Mouse (Mus musculus): ENCODE measurements around the gene Arhgap35. TPM values are rescaled to one million over a fixed set of nuclear protein-coding genes. Genes with fewer than 3 reads are reported as not detected.

Arhgap35 gene
- total RNA-seq, 2 experiments from 2014 or later = 30.5 to 36.6 TPM

DNA sequence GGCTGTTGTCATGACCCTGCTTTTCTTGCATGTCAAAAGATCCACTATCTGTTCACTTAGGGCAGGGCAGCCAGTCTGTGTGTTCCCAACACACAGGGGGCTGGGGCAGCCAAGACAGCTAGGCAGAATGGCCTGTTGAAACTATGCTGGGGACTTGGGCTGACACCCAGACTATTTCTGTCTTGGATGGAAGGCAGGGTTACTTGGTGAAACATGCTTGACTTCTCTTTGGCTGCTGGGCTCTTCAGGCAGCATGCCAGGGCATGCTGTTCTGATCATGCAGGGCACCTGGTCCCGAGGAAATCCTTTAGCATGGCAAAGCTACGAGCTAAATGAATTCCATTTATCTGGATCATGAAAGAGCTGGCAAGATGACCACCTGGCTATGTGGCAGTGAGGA lies 90.5 kb downstream of the Arhgap35 start:
- DNase-seq = peak; percentile 56

DNA sequence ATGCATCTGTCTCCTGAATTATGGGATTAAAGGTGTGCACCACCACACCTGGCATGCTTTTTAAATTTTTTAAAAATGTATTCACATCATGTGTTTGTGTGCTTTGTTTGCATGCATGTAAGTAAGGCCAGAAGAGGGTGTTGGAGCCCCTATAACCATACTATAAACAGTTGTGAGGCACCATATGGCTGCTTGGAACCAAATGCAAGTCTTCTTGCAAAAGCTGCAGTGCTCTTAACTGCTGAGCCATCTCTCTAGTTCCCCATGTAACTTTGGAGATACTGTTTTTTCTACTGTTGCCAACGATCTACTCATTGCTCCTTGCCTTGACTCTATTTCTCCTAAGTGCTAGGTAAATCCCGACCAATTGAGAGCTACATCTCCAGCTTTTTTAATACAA lies 95.5 kb downstream of the Arhgap35 start:
- no peak for DNase-seq

DNA sequence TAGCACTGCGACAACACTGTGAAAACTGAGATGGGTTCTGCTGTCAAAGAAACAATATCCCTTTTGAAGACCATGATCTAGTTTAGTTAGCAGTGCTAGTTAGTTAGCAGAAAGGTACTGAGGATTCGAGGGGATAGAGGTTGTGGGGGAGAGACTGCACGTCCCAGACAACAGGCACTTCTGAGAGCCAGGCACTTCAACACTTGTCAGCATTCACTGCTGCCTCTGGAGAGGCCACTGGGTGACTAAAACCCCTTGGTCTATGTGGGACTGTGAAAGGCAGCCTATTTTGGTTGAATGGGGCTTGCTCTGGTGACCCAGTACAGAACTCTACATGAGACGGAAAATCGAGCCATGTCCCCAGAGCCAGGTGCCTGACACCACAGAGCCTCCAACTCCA lies 97.6 kb downstream of the Arhgap35 start:
- no peak for DNase-seq

DNA sequence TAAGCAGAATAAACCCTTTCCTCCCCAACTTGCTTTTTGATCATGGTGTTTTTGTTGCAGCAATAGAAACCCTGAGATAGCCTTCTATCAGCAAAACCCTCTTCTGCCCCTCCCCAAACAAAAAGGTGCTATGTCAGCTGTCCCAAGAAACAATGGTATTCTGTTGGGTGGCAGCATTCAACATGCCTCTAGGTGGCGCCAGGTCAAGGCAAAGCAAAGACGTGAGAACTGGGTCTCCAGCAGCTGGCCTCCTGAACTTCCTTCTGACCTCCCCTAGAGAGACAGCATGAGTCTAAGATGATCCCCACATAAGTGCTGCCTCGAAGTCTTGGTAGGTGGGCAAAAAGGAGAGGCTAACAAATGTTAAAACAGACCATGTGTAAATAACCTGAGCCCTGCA lies 107.5 kb downstream of the Arhgap35 start:
- peak; percentile 62 for DNase-seq

DNA sequence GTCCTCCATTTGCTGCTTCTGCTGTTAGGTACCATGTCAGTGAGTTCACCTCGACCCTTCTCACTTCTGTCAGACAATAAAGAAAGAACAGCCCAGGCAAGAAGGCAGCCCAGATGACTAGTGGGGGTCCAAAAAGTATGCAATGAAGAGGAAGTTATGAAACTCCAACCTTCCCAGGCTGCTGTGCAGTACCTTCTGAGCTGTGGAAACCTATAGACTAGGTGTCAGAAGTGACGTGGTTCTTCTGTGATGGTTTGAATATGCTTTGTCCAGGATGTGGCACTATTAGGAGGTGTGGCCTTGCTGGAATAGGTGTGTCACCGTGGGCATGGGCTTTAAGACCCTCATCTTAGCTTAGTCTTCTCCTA lies 109.6 kb downstream of the Arhgap35 start:
- no peak for DNase-seq

DNA sequence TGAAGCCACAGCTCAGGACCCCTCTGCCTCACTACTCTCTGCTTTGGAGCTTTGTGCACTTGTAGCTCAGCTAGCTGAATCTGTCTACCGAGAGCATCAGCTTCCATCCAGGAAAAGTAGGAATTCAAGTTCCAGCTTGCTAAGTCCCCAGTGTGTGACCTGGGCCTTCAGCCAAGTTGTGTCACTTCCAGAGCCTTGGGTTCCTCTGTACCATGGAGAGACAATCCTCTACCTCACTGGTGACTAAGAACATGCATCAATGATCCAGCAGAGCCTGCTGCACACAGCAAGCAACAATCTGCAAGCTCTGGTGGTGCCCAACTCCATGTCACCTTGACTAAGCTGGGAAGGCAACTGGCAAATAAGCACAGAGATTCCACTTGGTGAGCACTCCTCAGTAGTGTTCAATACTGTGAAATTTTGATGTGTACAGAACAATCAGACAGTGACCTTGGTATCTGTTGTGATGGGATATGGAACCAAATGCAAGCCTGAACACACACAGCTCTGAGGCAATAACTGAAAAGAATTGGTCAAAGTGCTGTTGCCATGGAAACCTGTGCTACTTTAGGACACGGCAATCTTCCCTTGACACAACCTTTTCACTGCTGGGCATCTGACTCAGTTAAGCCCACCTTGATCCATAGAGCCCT lies 110.1 kb downstream of the Arhgap35 start:
- peak; percentile 32 for DNase-seq

DNA sequence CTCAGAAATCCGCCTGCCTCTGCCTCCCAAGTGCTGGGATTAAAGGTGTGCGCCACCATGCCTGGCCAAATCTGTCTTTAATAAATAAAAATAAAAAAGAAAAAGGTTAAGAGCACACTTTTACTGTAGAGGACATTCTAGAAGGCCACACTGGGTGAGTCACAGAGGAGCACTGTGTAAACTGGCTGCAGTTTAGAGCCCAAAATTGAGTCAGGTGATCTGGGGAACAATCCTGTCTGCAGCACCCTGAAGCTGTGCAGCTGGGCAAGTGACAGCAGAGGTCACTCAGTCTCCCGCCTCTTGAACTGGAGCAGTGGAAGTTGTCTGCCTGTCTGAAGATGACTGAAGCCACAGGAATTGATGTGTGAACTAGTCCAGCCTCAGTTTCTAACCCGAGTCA lies 113.2 kb downstream of the Arhgap35 start:
- DNase-seq = no peak

DNA sequence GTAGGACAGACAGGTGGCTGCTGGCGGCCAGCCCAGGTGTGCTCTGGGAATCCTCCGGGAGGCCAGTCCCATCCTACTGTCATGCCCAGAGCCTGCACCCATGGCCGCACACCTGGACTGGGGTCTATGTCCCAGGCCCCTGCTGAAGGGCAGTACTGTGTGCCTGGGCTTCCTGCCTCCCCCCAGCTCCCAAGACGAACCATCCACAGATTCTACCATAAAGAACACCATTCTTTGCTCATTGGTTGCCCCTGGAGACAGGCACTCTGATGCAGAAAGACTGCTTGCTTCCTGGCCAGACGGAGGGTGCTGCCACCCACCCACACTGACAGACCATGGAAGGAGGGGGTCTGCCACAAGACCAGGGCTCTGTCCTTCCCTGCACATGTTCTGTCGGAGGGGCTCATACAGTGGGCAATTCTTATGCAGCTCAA lies 115.1 kb downstream of the Arhgap35 start:
- no peak for DNase-seq

DNA sequence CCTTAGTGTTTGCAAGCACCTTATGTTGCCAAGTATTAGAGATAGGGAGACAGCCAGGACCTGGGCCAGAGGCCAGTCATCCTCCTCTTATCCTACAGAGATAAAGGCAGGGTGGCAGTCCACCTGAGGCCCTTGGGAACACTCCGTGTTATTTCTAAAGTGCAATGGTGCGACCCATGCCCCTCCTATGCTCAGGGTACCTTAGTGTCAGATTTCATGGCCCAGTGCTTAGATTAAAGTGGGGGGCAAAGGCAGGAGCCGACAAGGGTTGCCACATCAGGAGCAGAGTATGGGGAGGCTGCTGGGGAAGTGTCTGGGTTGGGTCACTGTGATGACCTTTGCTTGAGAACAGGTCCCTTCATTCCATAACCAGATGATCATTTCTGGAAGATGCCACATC lies 118.5 kb downstream of the Arhgap35 start:
- no peak for DNase-seq

DNA sequence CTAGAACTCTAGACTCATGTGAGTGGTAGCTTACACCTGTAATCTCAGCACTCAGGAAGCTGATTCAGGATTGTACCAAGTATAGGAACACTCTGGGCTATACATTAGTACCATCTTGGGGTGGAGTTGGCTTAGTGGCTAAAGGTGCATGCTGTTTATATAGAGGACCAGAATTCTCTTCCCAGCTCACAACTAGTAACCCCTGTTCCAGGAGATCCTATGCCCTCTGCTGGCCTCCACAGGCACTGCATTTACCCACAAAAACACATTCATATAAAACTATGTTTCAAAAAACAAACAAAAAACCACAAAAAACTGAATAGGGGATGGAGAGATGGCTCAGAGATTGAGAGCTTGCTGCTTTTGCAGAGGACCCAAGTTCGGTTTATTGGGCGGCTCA lies 121.4 kb downstream of the Arhgap35 start:
- DNase-seq = peak; percentile 52

DNA sequence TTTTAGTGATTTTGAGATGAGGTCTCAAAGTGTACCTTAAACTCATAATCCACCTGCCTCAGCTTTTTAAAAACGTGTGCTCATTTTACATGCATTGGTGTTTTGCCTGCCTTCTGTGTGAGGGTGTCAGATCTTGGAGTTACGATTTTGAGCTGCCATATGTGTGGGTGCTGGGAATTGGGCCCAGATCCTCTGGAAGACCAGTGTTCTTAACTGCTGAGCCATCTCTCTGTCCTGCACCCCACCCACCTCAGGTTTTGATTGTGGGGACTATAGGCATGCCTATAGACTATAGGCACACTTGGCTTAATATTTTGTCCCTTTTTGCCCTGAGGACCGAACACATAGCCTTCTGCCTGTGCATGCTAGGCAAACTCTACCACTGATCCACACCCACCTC lies 122.6 kb downstream of the Arhgap35 start:
- no peak for DNase-seq

DNA sequence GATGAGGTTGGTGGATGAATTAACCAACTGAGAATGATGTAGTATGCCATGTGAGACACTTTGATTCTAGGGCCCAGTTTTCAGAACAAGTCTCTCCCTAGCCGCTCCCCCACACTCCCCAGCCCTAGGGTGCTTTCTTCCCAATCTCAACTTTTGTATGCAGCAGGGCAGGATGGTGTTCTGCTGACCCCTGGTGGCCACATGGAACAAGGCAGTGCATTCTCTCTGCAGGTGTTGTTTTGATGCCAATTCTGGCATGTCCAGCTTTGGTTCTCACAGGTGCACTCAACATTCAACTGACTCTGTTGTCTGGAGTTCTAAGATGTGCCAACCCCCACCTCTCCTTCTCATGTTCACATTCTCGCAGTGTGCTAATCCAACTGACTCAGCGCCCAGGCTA lies 123.0 kb downstream of the Arhgap35 start:
- DNase-seq = peak; percentile 62

DNA sequence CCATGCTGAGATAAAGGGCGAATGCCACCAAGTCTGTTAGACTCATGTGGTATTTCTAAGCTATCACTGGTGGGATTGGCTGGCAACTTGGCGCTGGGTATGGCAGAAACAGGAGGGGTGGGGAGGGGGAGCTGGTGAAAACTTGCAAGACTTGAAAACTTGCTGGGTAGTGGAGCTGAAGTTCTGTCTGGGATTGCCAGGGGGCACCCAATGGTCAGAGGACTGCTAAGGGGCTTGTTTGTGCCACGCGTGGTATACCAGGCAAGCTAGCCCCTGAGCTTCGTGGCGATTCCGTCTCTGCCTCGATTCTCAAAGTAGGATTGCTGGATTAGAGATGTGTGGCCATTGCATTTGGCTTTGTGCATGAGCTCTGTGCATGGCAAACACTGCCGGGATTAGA lies 124.8 kb downstream of the Arhgap35 start:
- peak; percentile 45 for DNase-seq

DNA sequence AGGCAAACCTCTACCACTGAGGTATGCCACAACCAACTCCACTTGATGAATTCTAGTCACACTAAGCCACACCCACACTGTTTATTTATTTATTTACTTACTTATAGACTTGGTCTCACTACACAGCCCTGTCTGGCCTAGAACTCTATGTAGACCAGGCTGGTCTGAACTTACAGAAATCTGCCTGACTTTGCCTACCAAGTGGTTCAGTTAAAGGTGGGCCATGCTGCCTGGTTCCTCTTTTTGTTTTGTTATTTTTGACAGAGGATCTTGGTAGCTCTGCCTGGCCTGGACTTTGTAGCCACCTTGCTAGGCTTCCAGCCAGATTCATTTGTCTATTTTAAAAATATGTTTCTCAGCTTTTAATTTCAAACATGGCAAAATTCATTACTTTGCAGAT lies 126.0 kb downstream of the Arhgap35 start:
- no peak for DNase-seq

DNA sequence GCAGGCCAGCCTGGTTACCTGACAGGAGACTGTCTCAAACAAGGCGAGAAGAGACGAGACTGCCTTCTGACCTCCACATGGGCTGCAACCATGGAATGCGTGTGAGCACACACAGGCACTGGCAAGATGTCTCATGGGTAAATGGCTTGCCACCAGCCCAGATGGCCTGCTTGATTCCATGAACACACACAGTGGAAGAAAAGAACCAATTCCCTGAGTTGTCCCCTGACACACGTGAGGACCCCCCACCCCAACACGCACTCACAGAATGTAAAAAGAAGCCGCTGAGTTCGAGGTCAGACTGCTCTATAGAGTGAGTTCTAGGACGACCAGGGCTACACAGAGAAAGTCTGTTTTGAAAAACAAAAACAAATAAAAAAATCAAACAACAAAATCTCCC lies 137.2 kb downstream of the Arhgap35 start, which contains the start of gene Npas1:
Npas1 (minus strand) TSS at position 101 of the 400 bp plus-strand sequence.
- no peak for DNase-seq

DNA sequence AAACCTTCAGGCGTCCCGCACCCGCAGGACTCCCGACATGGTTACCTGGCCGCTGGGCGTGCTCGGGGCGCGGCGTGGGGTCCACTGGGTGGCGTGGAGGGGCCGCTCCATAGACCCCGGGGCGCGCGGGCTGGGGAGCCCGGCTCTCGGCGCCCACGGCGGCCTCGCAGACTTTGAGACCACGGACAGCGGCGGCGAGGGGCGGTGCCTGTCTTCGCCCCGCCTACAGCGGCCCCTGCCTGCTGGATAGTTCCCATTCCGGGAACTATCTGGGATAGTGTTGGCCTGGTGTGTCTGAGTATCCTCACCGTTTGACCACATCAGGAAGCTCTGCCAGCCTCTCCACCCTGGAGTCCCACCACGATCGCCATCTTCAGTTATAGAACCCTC lies 138.2 kb downstream of the Arhgap35 start:
- no peak for DNase-seq

DNA sequence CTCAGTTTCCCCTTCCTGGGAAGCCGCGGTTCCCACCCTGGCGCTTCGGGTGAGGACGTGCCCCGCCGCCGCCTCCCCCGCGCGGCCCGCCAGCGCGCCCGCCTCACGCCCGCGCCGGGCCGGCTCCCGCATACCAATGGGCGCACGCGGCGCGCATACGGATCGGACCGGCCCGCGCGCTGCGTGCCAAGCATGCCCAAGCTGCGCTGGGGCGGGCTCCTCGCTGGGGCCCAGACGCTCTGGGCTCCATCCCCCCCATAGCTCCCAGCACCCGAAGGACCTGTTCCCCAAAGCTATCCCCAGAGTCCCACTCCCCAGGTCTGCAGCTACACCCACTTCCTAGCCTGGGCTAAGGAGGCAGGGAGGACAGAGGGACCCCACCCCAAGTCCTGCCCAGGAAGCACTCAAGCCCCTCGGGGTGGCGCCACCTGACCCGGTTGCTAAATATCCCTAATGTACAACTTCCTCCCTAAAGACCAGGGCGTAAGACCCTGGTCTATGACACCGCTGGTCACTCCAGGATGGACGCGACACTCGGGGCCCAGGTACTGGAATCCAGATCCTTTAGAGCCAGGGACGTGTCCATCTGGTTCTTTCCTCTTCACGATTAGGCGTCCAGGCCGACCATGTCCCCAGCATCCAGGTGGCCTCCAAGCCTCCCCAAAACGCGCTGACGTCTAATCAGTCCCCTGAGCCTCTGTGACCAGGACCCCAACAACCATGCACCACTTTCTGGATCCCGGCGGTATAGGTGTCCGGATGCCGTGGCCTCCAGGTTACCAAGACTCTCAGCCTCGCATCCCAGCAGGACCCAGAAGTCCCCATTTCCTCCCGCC lies 138.8 kb downstream of the Arhgap35 start:
- no peak for DNase-seq

DNA sequence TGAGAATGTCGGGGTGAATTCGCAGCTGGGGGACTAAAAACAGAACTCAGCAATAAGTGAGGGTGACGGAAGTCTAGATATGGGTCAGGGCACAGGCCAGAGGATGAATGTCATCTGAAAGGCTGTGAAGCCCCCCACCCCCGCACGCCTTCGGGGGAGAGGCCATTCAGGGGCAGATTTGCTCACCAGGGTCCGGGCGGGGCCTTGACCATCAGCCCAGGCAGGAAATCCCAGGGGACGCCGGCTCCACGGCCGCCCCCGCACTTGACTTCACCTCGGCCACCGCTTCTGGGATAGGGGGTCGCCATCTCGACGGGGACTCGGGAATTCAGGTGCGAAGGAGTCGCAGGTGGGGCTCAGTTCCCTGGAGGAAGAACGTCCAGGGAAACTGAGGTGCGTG lies 139.5 kb downstream of the Arhgap35 start:
- DNase-seq = no peak

DNA sequence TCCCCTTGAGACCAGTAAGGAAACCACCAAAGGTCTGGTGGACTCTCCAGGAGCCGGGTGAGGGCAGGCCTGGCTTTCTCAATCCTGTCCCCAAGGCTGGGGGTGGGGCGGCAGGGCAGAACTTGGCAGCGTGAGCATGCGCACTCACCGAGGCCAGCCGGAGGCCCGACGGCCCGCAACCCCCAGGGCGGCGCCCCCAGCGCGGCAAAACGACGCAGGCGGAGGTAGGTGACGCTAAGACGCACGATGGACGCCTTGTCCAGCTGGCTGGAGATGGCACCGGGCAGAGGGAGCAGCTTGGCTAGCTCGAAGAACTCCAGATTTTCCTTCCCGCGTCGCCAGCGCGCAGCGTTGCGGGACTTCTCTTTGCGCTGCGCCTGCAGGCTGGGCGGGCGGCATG lies 140.3 kb downstream of the Arhgap35 start:
- no peak for DNase-seq

DNA sequence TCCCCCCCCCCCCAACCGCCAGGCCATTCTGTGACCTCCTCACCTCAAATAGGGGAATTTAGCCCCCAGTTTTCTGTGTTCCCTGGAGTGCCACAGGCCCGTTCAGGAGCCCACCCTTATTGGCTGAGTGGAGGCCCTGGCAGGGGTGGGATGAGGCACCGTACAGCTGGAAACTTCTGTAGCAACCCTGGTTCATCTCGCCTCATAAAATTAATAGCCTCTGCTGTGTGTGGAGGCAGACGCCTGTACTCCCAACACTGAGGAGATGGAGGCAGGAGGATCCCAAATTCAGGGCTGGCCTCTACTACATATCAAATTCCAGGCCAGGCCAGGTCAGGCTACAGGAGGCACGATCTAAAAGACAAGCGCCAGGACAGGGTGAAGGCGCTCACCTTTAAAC lies 140.9 kb downstream of the Arhgap35 start:
- no peak for DNase-seq

DNA sequence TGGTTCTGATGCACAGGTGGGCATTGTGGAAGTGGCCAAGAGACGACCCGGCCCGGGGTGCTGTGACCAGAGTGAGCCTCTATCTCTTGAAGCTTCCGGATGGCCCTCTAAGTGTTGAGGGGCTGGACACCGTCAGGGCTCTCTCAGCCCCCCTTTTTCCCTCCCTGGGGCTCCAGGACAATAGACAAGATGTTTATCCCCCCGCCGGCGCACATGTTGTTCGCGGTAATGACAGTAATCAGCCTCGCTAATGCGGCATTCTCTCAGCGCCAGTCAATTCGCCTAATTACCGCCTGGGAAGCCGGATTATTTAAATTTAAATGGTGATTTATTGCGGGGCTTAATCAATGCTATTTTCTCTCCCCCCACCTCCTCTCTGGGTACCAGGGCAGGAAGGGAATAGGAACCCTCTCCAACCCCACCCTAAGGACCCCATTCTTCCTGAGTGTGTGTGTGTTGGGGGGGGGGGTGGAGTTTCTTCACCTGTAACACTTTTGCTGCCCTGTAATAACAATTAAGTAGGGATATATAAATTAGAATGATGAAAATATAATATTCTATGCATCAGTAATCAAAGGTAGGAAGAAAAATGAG lies 142.6 kb downstream of the Arhgap35 start:
- no peak for DNase-seq

DNA sequence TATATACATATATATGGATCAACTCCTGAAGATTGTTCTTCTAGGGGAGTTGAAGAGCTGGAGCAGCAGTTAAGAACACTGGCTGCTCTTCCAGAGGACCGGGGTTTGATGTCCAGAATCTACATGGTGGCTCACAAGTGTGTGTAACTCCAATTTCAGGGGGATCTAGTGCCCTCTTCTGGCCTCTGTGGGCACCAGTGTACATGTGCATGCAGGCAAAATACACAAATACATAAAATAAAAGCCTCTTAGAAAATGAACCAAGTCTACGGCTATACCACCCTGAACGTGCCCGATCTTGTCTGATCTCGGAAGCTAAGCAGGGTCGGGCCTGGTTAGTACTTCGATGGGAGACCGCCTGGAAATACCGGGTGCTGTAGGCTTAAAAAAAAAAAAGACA lies 143.2 kb downstream of the Arhgap35 start:
- DNase-seq = no peak

DNA sequence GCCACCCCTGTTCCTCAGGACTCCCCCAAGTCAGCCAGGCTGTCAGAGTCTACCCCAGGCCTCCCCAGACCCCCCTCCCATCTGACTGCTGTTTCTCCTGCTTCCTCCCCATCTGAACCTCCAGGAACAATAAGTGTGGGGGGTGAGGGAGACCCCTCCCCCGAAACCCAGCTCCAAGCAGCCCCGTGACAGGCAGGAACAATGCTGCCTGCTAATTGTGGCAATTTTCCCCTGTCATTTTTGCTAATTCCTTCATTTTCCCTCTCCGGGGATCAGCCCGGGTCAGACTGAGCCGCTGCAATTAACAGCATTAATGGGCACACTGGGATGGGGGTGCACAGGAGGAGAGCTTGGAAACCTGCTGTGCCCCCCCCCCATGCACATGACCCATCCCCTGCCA lies 146.7 kb downstream of the Arhgap35 start:
- DNase-seq = no peak

DNA sequence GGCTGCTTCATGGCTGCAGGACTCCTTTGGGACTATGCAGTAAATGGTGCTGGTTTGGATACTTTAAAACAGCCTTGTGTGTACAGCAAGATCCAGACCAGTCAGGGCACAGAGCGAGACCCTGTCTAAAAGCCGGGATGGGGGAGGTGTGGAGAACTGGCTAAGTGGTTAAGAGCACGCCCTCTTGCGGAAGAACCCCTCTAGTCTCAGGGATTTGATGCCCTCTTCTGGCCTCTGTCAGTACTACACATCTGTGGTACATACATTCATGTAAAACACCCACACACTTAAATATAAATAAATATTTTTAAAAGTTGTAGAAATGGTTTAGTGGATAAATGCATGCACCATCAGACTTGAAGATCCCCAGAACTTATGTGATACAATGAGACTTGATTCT lies 148.2 kb downstream of the Arhgap35 start:
- DNase-seq = no peak
